Mouse (Mus musculus) cerebellum, adult 2 months (tissue): ENCODE measurements around the gene Sptlc3. TPM values are rescaled to one million over a fixed set of nuclear protein-coding genes. Genes with fewer than 3 reads are reported as not detected.

Source experiments
- DNase-seq, 2 experiments: peaks; one replicate each; pipeline ENCODE4 v3.0.0; 2021
- H3K27ac ChIP-seq: fragments of 200-500 bp; 2 replicates; pipeline ENCODE4 v1.5.1; 2012; ENCODE audit warnings: low read length, control low read depth, inconsistent platforms; ENCODE audit not compliant: insufficient read depth
- H3K27me3 ChIP-seq: fragments of 200-500 bp; 2 replicates; pipeline ENCODE4 v1.6.1; 2012; ENCODE audit warnings: inconsistent platforms, mild to moderate bottlenecking, low read length, moderate library complexity; ENCODE audit not compliant: control insufficient read depth, insufficient read depth
- H3K4me1 ChIP-seq: fragments of 200-500 bp; 2 replicates; pipeline ENCODE4 v1.6.1; 2011; ENCODE audit warnings: low read length; ENCODE audit not compliant: control insufficient read depth, insufficient read depth
- H3K4me3 ChIP-seq: fragments of 200-500 bp; replicated peaks from 2 replicates; pipeline ENCODE3; 2011; ENCODE audit warnings: mild to moderate bottlenecking, low read depth, low read length, control low read depth; ENCODE audit not compliant: insufficient read depth
- CTCF ChIP-seq: fragments of 200-500 bp; IDR thresholded peaks from 2 replicates; pipeline ENCODE4 v1.5.1; 2011; ENCODE audit warnings: low read depth, mild to moderate bottlenecking, control low read depth, low read length, moderate library complexity, borderline replicate concordance; ENCODE audit not compliant: insufficient read depth
- POLR2A ChIP-seq: fragments of 200-500 bp; IDR thresholded peaks from 2 replicates; pipeline ENCODE4 v1.6.1; 2011; ENCODE audit warnings: low read length, control low read depth, borderline replicate concordance; ENCODE audit not compliant: insufficient read depth
- WGBS: fragments of 180-500 bp; shearing (Covaris S2); methylation state at CpG from one replicate; pipeline ENCODE4 v1.1.7; 2018; 5-methylcytosine and 5-hydroxymethylcytosine counted together
- polyA plus RNA-seq: library from polyadenylated mRNA; depleted of rRNA; stranded (reverse); fragments of >200 nt; gene quantifications from 2 replicates; pipeline ENCODE4 v1.2.3, GENCODE M21; 2012; rRNA removed

The Sptlc3 gene
- polyA plus RNA-seq, 1 experiment: not detected

GRCm38 (mm10) chr2:139678275-139679140, 184.8 kb downstream of the Sptlc3 start:
- DNase-seq: peak; percentile 70 to 72
- Histone ChIP-seq H3K4me3 (peak overlapping the region; percentile 72), H3K4me1 (no peaks in the 10 kb centered on the region), H3K27me3 (no peaks in the 10 kb centered on the region), H3K27ac (peak overlapping the region; percentile 44; the same call in 1 of the 2 replicates)
- peak; percentile 18; the same call in 1 of the 2 replicates for TF ChIP-seq CTCF
- 0 out of 2 replicates have a peak, but pooled peaks have one; percentile 19 for TF ChIP-seq POLR2A
- WGBS: under 1% methylated on average over 67 of the region's 84 CpGs

- no peak for DNase-seq
- no peaks in the 10 kb centered on the region for H3K27me3 ChIP-seq
- H3K27ac ChIP-seq: no peak overlapping the region
- no peak for TF ChIP-seq CTCF
- no peak for TF ChIP-seq POLR2A
- 81% methylated on average over 3 of the region's 3 CpGs for WGBS
- no peak overlapping the region for H3K4me3 ChIP-seq
- H3K4me1 ChIP-seq: no peaks in the 10 kb centered on the region
These were observed 188.8 kb downstream of the Sptlc3 start for GRCm38 (mm10) chr2:139682540-139682939.

Other genes with a start within 250 kb of the Sptlc3 start
- 2.0 and 2.1 TPM in 2 replicates for gene Ism1, start 184.3 kb downstream of the Sptlc3 start, polyA plus RNA-seq